Comparison of ENCODE assay signal across 9 mouse cellular contexts in the genomic region with DNA sequence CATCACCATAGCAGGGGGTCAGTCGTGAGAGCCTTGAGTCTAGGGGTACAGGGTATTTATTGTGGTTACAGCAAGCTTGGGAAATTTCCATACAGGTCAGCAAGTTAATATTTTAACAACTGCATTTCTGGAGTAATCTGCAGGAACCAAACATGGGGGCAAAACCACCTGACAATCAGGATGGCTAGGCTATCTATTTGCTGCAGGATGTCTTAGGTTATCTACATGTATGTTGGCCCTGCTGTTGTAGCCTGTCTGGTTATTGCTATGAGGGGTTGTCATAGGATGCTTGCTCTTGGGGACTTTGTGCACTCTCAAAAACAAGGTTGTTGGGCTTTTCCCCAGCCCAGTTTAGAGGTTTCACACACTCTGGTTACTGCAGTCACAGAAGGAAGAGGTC. TPM values are rescaled to one million over a fixed set of nuclear protein-coding genes. Genes with fewer than 3 reads are reported as not detected.
"Had no signal": no experiment of that assay in that cellular context is flagged by ENCODE, and none has a peak within 500 bp of the region (broad histone marks: within the 10 kb centered on the region; RNA-seq: fewer than 3 reads in every experiment).

No protein-coding gene starts in this region.

- H3K9ac ChIP-seq: lung, embryonic 14.5 days; midbrain, embryonic 13.5 days; neural tube, embryonic 15.5 days had no signal

- H3K4me1 ChIP-seq: limb, embryonic 10.5 days had no signal

- H3K9me3 ChIP-seq: limb, embryonic 10.5 days; midbrain, embryonic 13.5 days; neural tube, embryonic 15.5 days had no signal

- H3K4me3 ChIP-seq: limb, embryonic 10.5 days; midbrain, embryonic 13.5 days; neural tube, embryonic 15.5 days had no signal

- H3K27me3 ChIP-seq: midbrain, embryonic 13.5 days; neural tube, embryonic 15.5 days had no signal

- H3K27ac ChIP-seq: limb, embryonic 10.5 days; macrophage; midbrain, embryonic 13.5 days; neural tube, embryonic 15.5 days had no signal

- H3K4me2 ChIP-seq: lung, embryonic 14.5 days; midbrain, embryonic 13.5 days; neural tube, embryonic 15.5 days had no signal

- ATAC-seq: intestine, embryonic 16.5 days; midbrain, embryonic 13.5 days had no signal

- DNase-seq: kidney, adult 2 months; kidney, postnatal 25 days; lung, embryonic 14.5 days; lung, postnatal 10 days had no signal

- H3K36me3 ChIP-seq: limb, embryonic 10.5 days; midbrain, embryonic 13.5 days; neural tube, embryonic 15.5 days had no signal

RNA-seq across cellular contexts. Expression of a gene that starts 18.8 kb away (rescaled TPM):
- polyA plus RNA-seq: lung, embryonic 14.5 days; macrophage had no signal
